Mouse (Mus musculus): ENCODE data around the gene Gja3. TPM values are rescaled to one million over a fixed set of nuclear protein-coding genes. Genes with fewer than 3 reads are reported as not detected.
"Not testable (repeated sequence)": the region's sequence is repeated elsewhere in the genome, so short reads cannot be mapped to it uniquely, and the experiment has no call there.

The Gja3 gene
- total and polyA plus RNA-seq, 3 experiments: not detected

DNA sequence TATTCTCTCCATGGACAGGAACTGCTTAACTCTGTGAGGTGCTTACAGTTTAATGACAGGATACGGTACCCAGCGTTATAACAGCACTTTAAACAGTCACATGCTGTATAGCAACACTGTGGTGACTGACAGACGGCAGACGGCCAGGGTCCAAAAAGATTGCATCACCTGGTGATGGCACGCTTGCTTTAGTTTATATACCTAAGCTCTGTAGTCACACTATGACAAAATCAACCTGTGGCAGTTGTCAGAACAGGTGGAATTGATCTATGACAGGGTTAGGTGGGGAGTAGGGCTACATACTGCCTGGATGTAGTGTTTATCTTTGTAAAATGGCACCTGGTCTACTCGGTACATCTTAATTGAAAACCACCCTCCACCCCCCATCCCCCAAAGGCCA lies 14.0 kb downstream of the Gja3 start:
- DNase-seq (ENCODE audit: low spot score) (no peak), ATAC-seq (ENCODE audit: extremely low read depth, insufficient number of reproducible peaks, low FRiP score, poor library complexity, severe bottlenecking) (no peak)
- H3K4me1 ChIP-seq (ENCODE audit: insufficient read depth, low read depth, low read length): no peaks in the 10 kb centered on the region
- no peak overlapping the region for H3K4me3 ChIP-seq (ENCODE audit: low read depth, low read length)
- H3K9me3 ChIP-seq (replicated peaks): no peaks in the 10 kb centered on the region
- peaks cover 19% of the 10 kb centered on the region for H3K27me3 ChIP-seq (ENCODE audit: insufficient read depth, low read length)
- TF ChIP-seq POLR2AphosphoS5 (IDR thresholded peaks at IDR 0.05; ENCODE audit: insufficient replicate concordance, low read depth, low read length) (no peak), GATA1 (IDR thresholded peaks at IDR 0.05; ENCODE audit: borderline replicate concordance, low read length) (no peak), GATA2 (IDR thresholded peaks at IDR 0.05; ENCODE audit: borderline replicate concordance, low read depth, low read length) (no peak), TAL1 (conservative IDR thresholded peaks at IDR 0.05; ENCODE audit: low read depth, low read length) (no peak), CTCF (IDR thresholded peaks at IDR 0.05; ENCODE audit: low read depth, low read length) (no peak)
- H3K36me3 ChIP-seq (replicated peaks): no peaks in the 10 kb centered on the region

- no peak for TF ChIP-seq GATA2 (IDR thresholded peaks at IDR 0.05; ENCODE audit: borderline replicate concordance, low read depth, low read length)
- no peak for TF ChIP-seq TAL1 (conservative IDR thresholded peaks at IDR 0.05; ENCODE audit: low read depth, low read length)
- TF ChIP-seq CTCF (IDR thresholded peaks at IDR 0.05; ENCODE audit: low read depth, low read length): no peak
- no peak for TF ChIP-seq GATA1 (IDR thresholded peaks at IDR 0.05; ENCODE audit: borderline replicate concordance, low read length)
- TF ChIP-seq POLR2AphosphoS5 (IDR thresholded peaks at IDR 0.05; ENCODE audit: insufficient replicate concordance, low read depth, low read length): no peak
- no peak for ATAC-seq (ENCODE audit: extremely low read depth, insufficient number of reproducible peaks, low FRiP score, poor library complexity, severe bottlenecking)
- no peak for DNase-seq (ENCODE audit: low spot score)
- Histone ChIP-seq H3K9me3 (replicated peaks) (no peaks in the 10 kb centered on the region), H3K4me1 (ENCODE audit: insufficient read depth, low read depth, low read length) (no peaks in the 10 kb centered on the region), H3K27me3 (ENCODE audit: insufficient read depth, low read length) (peaks cover 17% of the 10 kb centered on the region), H3K36me3 (replicated peaks) (no peaks in the 10 kb centered on the region), H3K4me3 (ENCODE audit: low read depth, low read length) (no peak overlapping the region)
Measured at GRCm38 (mm10) chr14:57041439-57041838, 16.5 kb downstream of the Gja3 start.

- no peak for TF ChIP-seq GATA2 (IDR thresholded peaks at IDR 0.05; ENCODE audit: borderline replicate concordance, low read depth, low read length)
- TF ChIP-seq TAL1 (conservative IDR thresholded peaks at IDR 0.05; ENCODE audit: low read depth, low read length): no peak
- TF ChIP-seq GATA1 (IDR thresholded peaks at IDR 0.05; ENCODE audit: borderline replicate concordance, low read length): no peak
- DNase-seq (ENCODE audit: low spot score): no peak
- peaks cover 9% of the 10 kb centered on the region for H3K27me3 ChIP-seq (ENCODE audit: insufficient read depth, low read length)
- no peaks in the 10 kb centered on the region for H3K36me3 ChIP-seq (replicated peaks)
- no peaks in the 10 kb centered on the region for H3K9me3 ChIP-seq (replicated peaks)
- H3K4me3 ChIP-seq (ENCODE audit: low read depth, low read length): no peak overlapping the region
- H3K4me1 ChIP-seq (ENCODE audit: insufficient read depth, low read depth, low read length): no peaks in the 10 kb centered on the region
- ATAC-seq (ENCODE audit: extremely low read depth, insufficient number of reproducible peaks, low FRiP score, poor library complexity, severe bottlenecking): no peak
Measured at GRCm38 (mm10) chr14:57034926-57035498, 22.9 kb downstream of the Gja3 start.

DNA sequence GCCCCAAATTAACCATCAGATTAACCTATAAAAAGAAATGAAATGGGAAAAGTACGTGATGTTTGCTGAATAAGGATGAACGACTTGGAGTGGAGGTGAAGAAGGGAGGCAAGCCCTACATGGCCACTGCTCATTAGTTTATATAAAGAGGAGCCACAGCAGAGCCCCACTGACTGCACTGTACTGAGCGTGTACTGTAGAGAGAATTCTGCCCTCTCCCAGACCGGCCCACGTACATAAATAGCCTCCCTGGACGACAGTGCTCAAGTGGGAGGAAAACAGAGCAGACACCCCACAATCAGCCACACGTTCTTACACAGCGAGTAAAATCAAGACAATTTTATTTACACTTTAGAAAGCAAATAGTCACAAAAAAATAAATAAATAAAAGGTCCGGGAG lies 23.8 kb downstream of the Gja3 start:
- H3K4me1 ChIP-seq (ENCODE audit: insufficient read depth, low read depth, low read length): no peaks in the 10 kb centered on the region
- DNase-seq (ENCODE audit: low spot score) (no peak), ATAC-seq (ENCODE audit: extremely low read depth, insufficient number of reproducible peaks, low FRiP score, poor library complexity, severe bottlenecking) (no peak)
- H3K36me3 ChIP-seq (replicated peaks): no peaks in the 10 kb centered on the region
- TF ChIP-seq POLR2AphosphoS5 (IDR thresholded peaks at IDR 0.05; ENCODE audit: insufficient replicate concordance, low read depth, low read length) (no peak), GATA2 (IDR thresholded peaks at IDR 0.05; ENCODE audit: borderline replicate concordance, low read depth, low read length) (no peak), TAL1 (conservative IDR thresholded peaks at IDR 0.05; ENCODE audit: low read depth, low read length) (no peak)
- H3K9me3 ChIP-seq (replicated peaks): no peaks in the 10 kb centered on the region
- no peak overlapping the region for H3K4me3 ChIP-seq (ENCODE audit: low read depth, low read length)
- H3K27me3 ChIP-seq (ENCODE audit: insufficient read depth, low read length): peaks cover 8% of the 10 kb centered on the region

GRCm38 (mm10) chr14:57032850-57033249 lies 25.1 kb downstream of the Gja3 start:
- H3K36me3 ChIP-seq (replicated peaks): no peaks in the 10 kb centered on the region
- no peaks in the 10 kb centered on the region for H3K4me1 ChIP-seq (ENCODE audit: insufficient read depth, low read depth, low read length)
- H3K4me3 ChIP-seq (ENCODE audit: low read depth, low read length): no peak overlapping the region
- no peaks in the 10 kb centered on the region for H3K9me3 ChIP-seq (replicated peaks)
- ATAC-seq (ENCODE audit: extremely low read depth, insufficient number of reproducible peaks, low FRiP score, poor library complexity, severe bottlenecking) (no peak), DNase-seq (ENCODE audit: low spot score) (no peak)
- no peak for TF ChIP-seq GATA1 (IDR thresholded peaks at IDR 0.05; ENCODE audit: borderline replicate concordance, low read length)
- TF ChIP-seq TAL1 (conservative IDR thresholded peaks at IDR 0.05; ENCODE audit: low read depth, low read length): no peak
- no peak for TF ChIP-seq CTCF (IDR thresholded peaks at IDR 0.05; ENCODE audit: low read depth, low read length)
- TF ChIP-seq POLR2AphosphoS5 (IDR thresholded peaks at IDR 0.05; ENCODE audit: insufficient replicate concordance, low read depth, low read length): no peak
- no peak for TF ChIP-seq GATA2 (IDR thresholded peaks at IDR 0.05; ENCODE audit: borderline replicate concordance, low read depth, low read length)
- peaks cover 8% of the 10 kb centered on the region for H3K27me3 ChIP-seq (ENCODE audit: insufficient read depth, low read length)

DNA sequence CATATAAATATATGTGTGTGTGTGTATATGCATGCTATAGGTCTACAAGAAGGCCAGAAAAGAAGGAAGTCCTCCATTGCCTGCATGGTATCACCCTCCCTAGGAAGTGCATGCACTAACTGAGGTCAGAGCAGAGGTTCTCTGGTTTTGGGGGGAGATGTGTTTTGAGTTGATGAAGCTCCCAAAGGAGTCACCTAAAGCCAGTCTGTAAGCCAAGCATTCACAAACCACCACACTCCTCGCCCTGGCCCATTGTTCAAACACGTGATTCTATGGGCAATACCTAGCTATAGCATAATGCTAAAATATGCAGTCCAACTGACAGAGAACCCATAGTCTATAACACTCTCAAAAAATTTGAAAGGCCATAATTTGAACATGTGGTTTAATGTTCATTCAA lies 39.5 kb downstream of the Gja3 start:
- Histone ChIP-seq H3K27me3 (ENCODE audit: insufficient read depth, low read length) (peaks cover 5% of the 10 kb centered on the region; the same call in 1 of the 2 replicates), H3K9me3 (replicated peaks) (no peaks in the 10 kb centered on the region), H3K36me3 (replicated peaks) (no peaks in the 10 kb centered on the region), H3K4me3 (ENCODE audit: low read depth, low read length) (no peak overlapping the region), H3K4me1 (ENCODE audit: insufficient read depth, low read depth, low read length) (no peaks in the 10 kb centered on the region)
- no peak for DNase-seq (ENCODE audit: low spot score)
- TF ChIP-seq TAL1 (conservative IDR thresholded peaks at IDR 0.05; ENCODE audit: low read depth, low read length) (no peak), GATA1 (IDR thresholded peaks at IDR 0.05; ENCODE audit: borderline replicate concordance, low read length) (no peak), POLR2AphosphoS5 (IDR thresholded peaks at IDR 0.05; ENCODE audit: insufficient replicate concordance, low read depth, low read length) (no peak), GATA2 (IDR thresholded peaks at IDR 0.05; ENCODE audit: borderline replicate concordance, low read depth, low read length) (no peak), CTCF (IDR thresholded peaks at IDR 0.05; ENCODE audit: low read depth, low read length) (no peak)
- ATAC-seq (ENCODE audit: extremely low read depth, insufficient number of reproducible peaks, low FRiP score, poor library complexity, severe bottlenecking): no peak

- not testable (repeated sequence) for H3K4me3 ChIP-seq (ENCODE audit: low read depth, low read length); H3K4me1 ChIP-seq (ENCODE audit: insufficient read depth, low read depth, low read length); ATAC-seq (ENCODE audit: extremely low read depth, insufficient number of reproducible peaks, low FRiP score, poor library complexity, severe bottlenecking); H3K27me3 ChIP-seq (ENCODE audit: insufficient read depth, low read length); H3K36me3 ChIP-seq (replicated peaks); DNase-seq (ENCODE audit: low spot score); H3K9me3 ChIP-seq (replicated peaks)
Measured at GRCm38 (mm10) chr14:57016806-57017205, 41.1 kb downstream of the Gja3 start.

All from G1E (cell line).